Mouse (Mus musculus): ENCODE data around the gene Fbxo27. TPM values are rescaled to one million over a fixed set of nuclear protein-coding genes. Genes with fewer than 3 reads are reported as not detected.
"Not testable (repeated sequence)": the region's sequence is repeated elsewhere in the genome, so short reads cannot be mapped to it uniquely, and the experiment has no call there.

Fbxo27 gene
- polyA plus RNA-seq, 1 experiment from 2014 or later, result 8.5 TPM

DNA sequence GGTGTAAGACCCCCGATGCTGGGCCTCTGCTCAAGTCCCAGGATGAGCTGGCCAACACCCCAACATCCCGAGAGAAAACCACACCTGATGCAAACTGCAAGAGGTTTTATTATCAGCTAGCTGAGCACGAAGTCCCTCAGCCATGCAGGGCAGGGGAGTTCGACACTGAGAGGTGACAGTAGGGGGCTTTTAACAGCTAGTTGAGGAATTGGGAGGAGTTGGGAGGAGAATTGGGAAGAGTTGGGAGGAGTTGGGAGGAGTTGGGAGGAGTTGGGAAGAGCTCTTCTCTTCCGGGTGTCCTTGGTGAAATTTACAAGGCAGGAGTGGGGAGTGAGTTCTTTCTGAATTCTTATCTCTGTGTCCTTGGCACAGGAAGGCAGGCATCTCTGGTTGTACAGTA is 19.9 kb upstream of the Fbxo27 start:
- not testable (repeated sequence) for DNase-seq (ENCODE audit: low spot score); ATAC-seq (ENCODE audit: low FRiP score); H3K4me1 ChIP-seq (replicated peaks; ENCODE audit: control insufficient read depth, insufficient read depth, low read length); H3K4me3 ChIP-seq (replicated peaks; ENCODE audit: low read length); H3K9me3 ChIP-seq (ENCODE audit: control insufficient read depth, low read length); H3K4me2 ChIP-seq (replicated peaks); H3K27me3 ChIP-seq (ENCODE audit: control insufficient read depth, insufficient read depth, low read length); H3K9ac ChIP-seq; H3K27ac ChIP-seq; H3K36me3 ChIP-seq (replicated peaks; ENCODE audit: control insufficient read depth, insufficient read depth)
- 73% methylated on average over 5 of the region's 5 CpGs for WGBS

DNA sequence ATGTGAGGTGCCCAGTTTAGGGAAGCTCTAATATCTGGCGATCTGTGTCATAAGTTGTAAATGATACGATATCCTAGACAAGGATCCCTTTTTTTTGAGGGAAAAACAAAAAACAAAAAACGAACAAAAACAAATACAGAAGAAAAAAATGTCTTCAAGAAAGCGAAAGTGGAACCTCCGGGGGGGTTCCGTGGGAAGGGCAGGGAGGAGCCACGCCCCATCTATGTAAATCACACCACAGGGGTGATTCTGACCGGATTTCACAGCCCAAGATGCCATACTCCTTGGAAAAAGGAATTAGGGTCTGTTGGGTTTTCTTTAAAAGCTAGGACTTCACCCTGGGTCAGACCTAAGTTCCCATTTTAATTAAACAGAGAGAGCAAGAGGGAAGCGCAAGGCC is 17.7 kb upstream of the Fbxo27 start:
- WGBS, result 78% methylated on average over 9 of the region's 9 CpGs

DNA sequence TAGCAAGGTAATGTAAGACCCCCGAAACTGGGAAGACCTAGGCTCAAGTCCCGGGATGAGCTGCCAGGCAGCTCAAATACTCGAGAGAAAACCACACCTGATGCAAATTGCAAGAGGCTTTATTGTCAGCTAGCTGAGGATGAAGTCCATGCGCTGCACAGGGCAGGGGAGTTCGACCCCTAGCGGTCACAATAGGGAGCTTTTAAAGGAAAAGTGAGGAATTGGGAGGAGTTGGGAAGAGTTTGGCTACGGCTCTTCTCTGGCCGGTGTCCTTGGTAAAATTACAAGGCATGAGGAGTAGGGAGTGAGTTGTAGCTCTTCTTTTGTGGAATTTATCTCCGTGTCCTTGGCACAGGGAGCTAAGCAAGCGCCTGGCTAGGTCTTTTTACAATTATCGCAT is 16.9 kb upstream of the Fbxo27 start:
- Histone ChIP-seq H3K36me3 (replicated peaks; ENCODE audit: control insufficient read depth, insufficient read depth) (no peaks in the 10 kb centered on the region), H3K4me2 (replicated peaks) (no peak overlapping the region), H3K27ac (no peak overlapping the region), H3K9ac (no peak overlapping the region), H3K4me3 (replicated peaks; ENCODE audit: low read length) (no peak overlapping the region), H3K9me3 (ENCODE audit: control insufficient read depth, low read length) (no peaks in the 10 kb centered on the region), H3K27me3 (ENCODE audit: control insufficient read depth, insufficient read depth, low read length) (no peaks in the 10 kb centered on the region), H3K4me1 (replicated peaks; ENCODE audit: control insufficient read depth, insufficient read depth, low read length) (no peaks in the 10 kb centered on the region)
- 38% methylated on average over 11 of the region's 11 CpGs for WGBS
- ATAC-seq (ENCODE audit: low FRiP score) (no peak), DNase-seq (ENCODE audit: low spot score) (no peak)

More for the DNA sequence above, 17.7 kb upstream of the Fbxo27 start:
- Histone ChIP-seq H3K9ac (no peak overlapping the region), H3K4me2 (replicated peaks) (no peak overlapping the region), H3K27me3 (ENCODE audit: control insufficient read depth, insufficient read depth, low read length) (no peaks in the 10 kb centered on the region), H3K27ac (no peak overlapping the region), H3K4me3 (replicated peaks; ENCODE audit: low read length) (no peak overlapping the region), H3K4me1 (replicated peaks; ENCODE audit: control insufficient read depth, insufficient read depth, low read length) (no peaks in the 10 kb centered on the region), H3K36me3 (replicated peaks; ENCODE audit: control insufficient read depth, insufficient read depth) (no peaks in the 10 kb centered on the region), H3K9me3 (ENCODE audit: control insufficient read depth, low read length) (no peaks in the 10 kb centered on the region)
- DNase-seq (ENCODE audit: low spot score), result no peak
- ATAC-seq (ENCODE audit: low FRiP score), result no peak

DNA sequence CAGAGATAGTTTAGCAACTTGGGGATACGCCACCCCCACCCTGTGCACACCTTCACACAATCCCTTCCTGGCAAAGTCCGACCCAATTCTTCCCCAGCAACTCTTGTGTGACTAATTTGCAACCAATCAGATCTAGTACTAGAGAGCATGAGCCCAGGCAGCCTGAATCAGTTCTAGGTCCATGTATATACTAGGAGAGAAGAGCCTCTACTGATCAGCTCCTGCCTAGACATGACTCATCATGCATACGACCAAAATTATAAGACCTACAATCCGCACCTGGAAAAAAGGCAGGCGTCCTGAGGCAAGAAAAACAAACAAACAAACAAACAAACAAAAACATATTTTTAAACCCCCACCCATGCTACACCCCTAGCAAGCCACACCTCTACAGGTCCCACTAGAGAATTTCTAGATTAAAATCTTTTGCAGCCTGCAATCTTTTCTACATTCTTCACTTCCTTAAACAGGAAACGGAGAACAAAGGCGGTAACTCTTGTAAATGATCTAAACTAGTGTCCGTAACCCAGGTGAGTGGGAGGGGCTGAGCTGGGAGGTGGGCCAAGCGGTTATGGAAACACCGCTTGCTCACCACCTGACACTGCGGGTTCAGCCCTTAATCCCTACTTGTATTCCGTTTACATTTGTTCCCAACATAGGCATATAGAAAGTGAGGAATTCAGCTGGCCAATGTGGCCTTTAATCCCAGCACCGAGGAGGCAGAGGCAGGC is 15.7 kb upstream of the Fbxo27 start:
- no peaks in the 10 kb centered on the region for H3K36me3 ChIP-seq (replicated peaks; ENCODE audit: control insufficient read depth, insufficient read depth)
- no peaks in the 10 kb centered on the region for H3K9me3 ChIP-seq (ENCODE audit: control insufficient read depth, low read length)
- H3K27me3 ChIP-seq (ENCODE audit: control insufficient read depth, insufficient read depth, low read length), result no peaks in the 10 kb centered on the region
- H3K27ac ChIP-seq, result no peak overlapping the region
- H3K4me3 ChIP-seq (replicated peaks; ENCODE audit: low read length), result no peak overlapping the region
- no peak overlapping the region for H3K9ac ChIP-seq
- H3K4me1 ChIP-seq (replicated peaks; ENCODE audit: control insufficient read depth, insufficient read depth, low read length), result no peaks in the 10 kb centered on the region
- WGBS, result 86% methylated on average over 13 of the region's 13 CpGs
- H3K4me2 ChIP-seq (replicated peaks), result no peak overlapping the region
- no peak for DNase-seq (ENCODE audit: low spot score)
- no peak for ATAC-seq (ENCODE audit: low FRiP score)

DNA sequence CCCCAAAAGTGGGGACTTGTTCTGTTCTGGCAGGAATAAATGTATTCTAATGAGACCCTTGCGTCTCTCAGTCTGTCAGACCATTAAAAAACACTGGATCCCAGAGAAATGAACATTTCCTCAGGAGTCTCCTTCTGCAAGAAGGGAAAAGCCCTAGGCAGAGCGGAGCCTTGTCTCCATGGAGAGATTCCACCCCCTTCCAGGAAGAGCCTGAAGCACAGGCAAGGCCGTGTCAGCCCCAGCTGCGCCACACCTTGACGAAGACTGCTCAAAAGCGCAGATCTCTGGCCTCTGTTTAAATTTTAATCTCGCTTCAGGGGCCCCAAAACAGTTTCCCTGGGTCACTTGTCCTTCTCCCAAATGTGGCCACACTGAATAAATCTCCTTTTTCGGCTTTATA is 15.0 kb upstream of the Fbxo27 start:
- H3K9me3 ChIP-seq (ENCODE audit: control insufficient read depth, low read length), result no peaks in the 10 kb centered on the region
- H3K9ac ChIP-seq, result no peak overlapping the region
- no peak overlapping the region for H3K4me2 ChIP-seq (replicated peaks)
- H3K4me3 ChIP-seq (replicated peaks; ENCODE audit: low read length), result no peak overlapping the region
- no peak for ATAC-seq (ENCODE audit: low FRiP score)
- 88% methylated on average over 8 of the region's 8 CpGs for WGBS
- H3K27me3 ChIP-seq (ENCODE audit: control insufficient read depth, insufficient read depth, low read length), result no peaks in the 10 kb centered on the region
- H3K36me3 ChIP-seq (replicated peaks; ENCODE audit: control insufficient read depth, insufficient read depth), result no peaks in the 10 kb centered on the region
- no peak overlapping the region for H3K27ac ChIP-seq
- no peak for DNase-seq (ENCODE audit: low spot score)
- no peaks in the 10 kb centered on the region for H3K4me1 ChIP-seq (replicated peaks; ENCODE audit: control insufficient read depth, insufficient read depth, low read length)

DNA sequence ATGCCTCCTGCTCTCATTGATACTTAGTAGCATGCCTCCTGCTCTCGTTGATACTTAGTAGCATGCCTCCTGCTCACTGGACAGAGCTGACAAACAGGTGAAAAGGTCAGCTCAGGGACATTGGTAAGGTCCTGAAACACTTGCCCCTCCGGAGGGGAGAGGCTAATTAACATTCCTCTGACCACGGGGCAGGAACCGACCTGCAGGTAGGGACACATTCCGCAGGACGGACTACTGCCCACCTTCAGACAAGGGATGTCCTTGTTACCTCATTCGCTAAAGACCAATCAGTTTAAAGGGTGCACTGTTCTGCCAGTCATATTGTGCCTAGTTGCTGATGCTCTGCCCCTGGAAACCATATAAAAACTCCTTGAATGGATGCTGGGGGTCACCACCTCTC is 1.6 kb upstream of the Fbxo27 start:
- H3K36me3 ChIP-seq (replicated peaks; ENCODE audit: control insufficient read depth, insufficient read depth), result no peaks in the 10 kb centered on the region
- H3K9ac ChIP-seq, result no peak overlapping the region
- 86% methylated on average over 7 of the region's 7 CpGs for WGBS
- H3K4me1 ChIP-seq (replicated peaks; ENCODE audit: control insufficient read depth, insufficient read depth, low read length), result peaks cover 7% of the 10 kb centered on the region; the same call in 1 of the 2 replicates
- ATAC-seq (ENCODE audit: low FRiP score) (no peak), DNase-seq (ENCODE audit: low spot score) (no peak)
- H3K4me3 ChIP-seq (replicated peaks; ENCODE audit: low read length), result no peak overlapping the region
- H3K27ac ChIP-seq, result no peak overlapping the region
- H3K27me3 ChIP-seq (ENCODE audit: control insufficient read depth, insufficient read depth, low read length), result peaks cover 5% of the 10 kb centered on the region; the same call in 1 of the 2 replicates
- no peaks in the 10 kb centered on the region for H3K9me3 ChIP-seq (ENCODE audit: control insufficient read depth, low read length)
- H3K4me2 ChIP-seq (replicated peaks), result no peak overlapping the region

DNA sequence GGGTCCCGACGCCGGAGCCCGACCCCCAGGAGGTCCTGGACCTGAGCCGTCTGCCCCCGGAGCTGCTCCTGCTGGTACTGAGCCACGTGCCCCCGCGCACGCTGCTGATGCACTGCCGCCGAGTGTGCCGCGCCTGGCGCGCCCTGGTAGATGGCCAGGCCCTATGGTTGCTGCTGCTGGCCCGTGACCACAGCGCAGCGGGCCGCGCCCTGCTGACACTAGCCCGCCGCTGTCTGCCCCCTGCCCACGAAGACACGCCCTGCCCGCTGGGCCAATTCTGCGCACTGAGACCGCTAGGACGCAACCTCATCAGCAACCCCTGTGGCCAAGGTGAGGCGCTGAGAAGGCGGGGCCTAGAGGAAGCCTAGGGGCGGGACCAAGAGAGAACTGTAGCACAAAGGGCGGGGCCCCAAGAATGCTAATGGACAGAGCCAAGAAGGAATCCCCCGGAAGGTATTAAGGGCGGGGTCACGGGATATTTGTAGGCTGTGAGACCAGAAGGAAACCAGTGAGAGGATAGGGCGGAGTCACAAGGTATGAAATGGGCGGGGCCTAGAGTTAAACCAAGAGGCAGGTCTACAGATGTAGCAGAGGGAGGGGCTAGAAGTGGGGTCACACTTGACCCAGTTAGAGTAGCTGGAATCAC is 795 bp downstream of the Fbxo27 start:
- peak; percentile 89 for ATAC-seq (ENCODE audit: low FRiP score)
- Histone ChIP-seq H3K9ac (peak overlapping the region; percentile 68), H3K9me3 (ENCODE audit: control insufficient read depth, low read length) (no peaks in the 10 kb centered on the region), H3K4me2 (replicated peaks) (peak overlapping the region; percentile 87), H3K27ac (no peak overlapping the region), H3K27me3 (ENCODE audit: control insufficient read depth, insufficient read depth, low read length) (peaks cover 5% of the 10 kb centered on the region; the same call in 1 of the 2 replicates), H3K36me3 (replicated peaks; ENCODE audit: control insufficient read depth, insufficient read depth) (no peaks in the 10 kb centered on the region), H3K4me3 (replicated peaks; ENCODE audit: low read length) (peak overlapping the region; percentile 49), H3K4me1 (replicated peaks; ENCODE audit: control insufficient read depth, insufficient read depth, low read length) (peaks cover 7% of the 10 kb centered on the region; the same call in 1 of the 2 replicates)
- DNase-seq (ENCODE audit: low spot score), result peak; percentile 76
- under 1% methylated on average over 38 of the region's 38 CpGs for WGBS

DNA sequence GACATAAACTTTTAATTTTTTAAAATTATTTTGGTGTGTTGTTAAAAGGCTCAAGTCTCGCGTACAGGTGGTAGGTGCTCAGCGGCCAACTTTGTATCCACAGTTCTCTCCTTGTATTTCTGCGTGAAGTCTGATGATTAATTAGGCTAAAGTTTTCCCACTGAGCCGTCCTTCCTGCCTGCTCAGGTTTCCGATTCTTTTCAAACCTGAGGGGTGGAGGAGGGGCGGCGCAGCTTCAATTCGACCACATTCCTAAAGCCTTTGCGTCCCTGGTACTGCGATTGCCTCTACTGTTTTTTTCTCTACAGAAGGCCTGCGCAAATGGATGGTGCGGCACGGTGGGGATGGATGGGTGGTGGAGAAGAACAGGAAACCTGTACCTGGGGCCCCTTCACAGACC is 1.8 kb downstream of the Fbxo27 start:
- H3K36me3 ChIP-seq (replicated peaks; ENCODE audit: control insufficient read depth, insufficient read depth), result no peaks in the 10 kb centered on the region
- peaks cover 7% of the 10 kb centered on the region; the same call in 1 of the 2 replicates for H3K4me1 ChIP-seq (replicated peaks; ENCODE audit: control insufficient read depth, insufficient read depth, low read length)
- H3K27ac ChIP-seq, result no peak overlapping the region
- ATAC-seq (ENCODE audit: low FRiP score), result no peak
- H3K27me3 ChIP-seq (ENCODE audit: control insufficient read depth, insufficient read depth, low read length), result peaks cover 5% of the 10 kb centered on the region; the same call in 1 of the 2 replicates
- no peak overlapping the region for H3K4me3 ChIP-seq (replicated peaks; ENCODE audit: low read length)
- H3K9ac ChIP-seq, result no peak overlapping the region
- 7% methylated on average over 14 of the region's 14 CpGs for WGBS
- H3K9me3 ChIP-seq (ENCODE audit: control insufficient read depth, low read length), result no peaks in the 10 kb centered on the region
- no peak for DNase-seq (ENCODE audit: low spot score)
- peak overlapping the region; percentile 87 for H3K4me2 ChIP-seq (replicated peaks)

DNA sequence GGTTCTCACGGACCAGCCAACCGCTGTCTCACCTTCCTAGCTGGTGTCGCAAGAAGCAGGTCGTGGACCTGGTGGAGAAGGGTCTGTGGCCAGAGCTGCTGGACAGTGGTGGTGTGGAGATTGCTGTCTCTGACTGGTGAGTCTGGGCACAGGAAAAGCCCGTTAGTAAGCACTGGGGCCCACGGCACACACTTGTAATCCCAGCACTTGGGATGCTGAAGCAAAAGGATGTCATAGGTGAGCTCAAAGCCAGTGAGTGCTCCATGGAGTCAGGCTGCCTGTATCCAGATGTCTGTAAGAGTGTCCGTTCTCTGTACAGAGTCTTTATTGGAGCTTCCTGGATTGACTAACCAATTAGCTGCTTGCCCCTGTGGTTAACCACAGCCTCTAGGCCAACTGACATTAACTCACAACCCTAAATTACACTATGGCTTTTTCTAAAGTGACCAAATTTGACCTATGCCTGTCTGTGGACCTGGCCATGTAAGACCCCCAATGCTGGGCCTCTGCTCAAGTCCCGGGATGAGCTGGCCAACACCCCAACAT is 2.4 kb downstream of the Fbxo27 start:
- Histone ChIP-seq H3K36me3 (replicated peaks; ENCODE audit: control insufficient read depth, insufficient read depth) (no peaks in the 10 kb centered on the region), H3K27me3 (ENCODE audit: control insufficient read depth, insufficient read depth, low read length) (peaks cover 5% of the 10 kb centered on the region; the same call in 1 of the 2 replicates), H3K9me3 (ENCODE audit: control insufficient read depth, low read length) (no peaks in the 10 kb centered on the region), H3K4me2 (replicated peaks) (no peak overlapping the region), H3K4me3 (replicated peaks; ENCODE audit: low read length) (no peak overlapping the region), H3K4me1 (replicated peaks; ENCODE audit: control insufficient read depth, insufficient read depth, low read length) (peaks cover 7% of the 10 kb centered on the region; the same call in 1 of the 2 replicates), H3K27ac (no peak overlapping the region), H3K9ac (no peak overlapping the region)
- no peak for DNase-seq (ENCODE audit: low spot score)
- WGBS, result 68% methylated on average over 8 of the region's 8 CpGs
- ATAC-seq (ENCODE audit: low FRiP score), result no peak
